Mouse (Mus musculus) Patski (cell line): ENCODE measurements around the gene Gpr3. TPM values are rescaled to one million over a fixed set of nuclear protein-coding genes. Genes with fewer than 3 reads are reported as not detected.

ENCODE experiments used
- ATAC-seq: fragments of 100-300 bp; one replicate; pipeline ENCODE4 v1.8.0; 2021
- CTCF ChIA-PET: fragments of 350-600 bp; sonication (Branson Sonifier 250); formaldehyde crosslinking; loops from one replicate; lab custom pipeline; 2022; ENCODE audit warnings: inconsistent platforms; lab: Charles Lee
- POLR2A ChIA-PET: fragments of 350-600 bp; sonication (Branson Sonifier 250); formaldehyde crosslinking; loops from one replicate; lab custom pipeline; 2022; ENCODE audit warnings: antibody characterized with exemption, inconsistent platforms; lab: Charles Lee
- DNase-seq: peaks from one replicate; pipeline ENCODE4 v3.0.0-alpha.2; 2011; ENCODE audit warnings: low read depth, low spot score
- H3K27me3 ChIP-seq: fragments of 371-371 bp; one replicate; pipeline ENCODE4 v1.5.1; 2021
- CTCF ChIP-seq: fragments of 100-300 bp; IDR thresholded peaks from one replicate; pipeline ENCODE4 v1.5.1; 2021
- in situ Hi-C: fragments of 300-500 bp; cut with MboI; formaldehyde crosslinking; loops from 3 replicates; pipeline ENCODE4 v1.11.1; 2018; ENCODE audit warnings: low pct_unique_long_range_greater_than_20kb, mixed read lengths
- polyA plus RNA-seq: library from polyadenylated mRNA; unstranded; gene quantifications from one replicate; pipeline ENCODE4 v1.2.3, GENCODE M21; 2021

Gene Gpr3
- polyA plus RNA-seq, result 0.63 TPM

- ChIA-PET CTCF (interaction anchor here (0.9 kb wide), 1 partner anchor 11 kb away, joined by 3 read pairs; no protein-coding TSS in a partner anchor), POLR2A (interaction anchor here (0.6 kb wide), 1 partner anchor 333 kb away, joined by 3 read pairs; no protein-coding TSS in a partner anchor)
- no peaks in the 10 kb centered on the region for H3K27me3 ChIP-seq
- in situ Hi-C loops, result loop anchor here (5.0 to 10.0 kb wide), 2 partner anchors 205 to 267 kb away; no protein-coding TSS in a partner anchor
- TF ChIP-seq CTCF, result no peak
- ATAC-seq (no peak), DNase-seq (no peak)
These were observed at the start of gene Gpr3, which contains the start of gene Cd164l2 for GRCm38 (mm10) chr4:133211751-133212561. Gene Gpr3, minus strand, starts transcription at chr4:133212536. Gene Cd164l2, plus strand, starts transcription at chr4:133212131.

GRCm38 (mm10) chr4:133261641-133262374 lies 49.5 kb upstream of the Gpr3 start:
- TF ChIP-seq CTCF, result no peak
- ChIA-PET POLR2A (no interaction called here), CTCF (interaction anchor here (2.7 kb wide), 1 partner anchor 11 kb away, joined by 12 read pairs; no protein-coding TSS in a partner anchor)
- in situ Hi-C loops, result no loop called here
- no peaks in the 10 kb centered on the region for H3K27me3 ChIP-seq
- no peak for DNase-seq
- no peak for ATAC-seq

- POLR2A ChIA-PET, result interaction anchor here (0.6 kb wide), 1 partner anchor 96 kb away, joined by 4 read pairs; no protein-coding TSS in a partner anchor
- in situ Hi-C loops, result no loop called here
- ATAC-seq, result no peak
- no peak for TF ChIP-seq CTCF
- no peaks in the 10 kb centered on the region for H3K27me3 ChIP-seq
- DNase-seq, result no peak
- CTCF ChIA-PET, result no interaction called here
These were observed 45.6 kb upstream of the Gpr3 start for GRCm38 (mm10) chr4:133257798-133258408.

- CTCF ChIA-PET, result interaction anchor here (1.1 to 1.8 kb wide), 2 partner anchors 16 to 40 kb away, joined by 3 read pairs; no protein-coding TSS in a partner anchor
- POLR2A ChIA-PET, result interaction anchor here (0.6 kb wide), 1 partner anchor 96 kb away, joined by 4 read pairs; no protein-coding TSS in a partner anchor
- H3K27me3 ChIP-seq, result no peaks in the 10 kb centered on the region
- no peak for ATAC-seq
- in situ Hi-C loops, result no loop called here
- DNase-seq, result no peak
- no peak for TF ChIP-seq CTCF
These were observed 44.9 kb upstream of the Gpr3 start for GRCm38 (mm10) chr4:133257230-133257629.

- DNase-seq, result no peak
- no peak for TF ChIP-seq CTCF
- ChIA-PET POLR2A (no interaction called here), CTCF (interaction anchor here (1.1 to 1.8 kb wide), 2 partner anchors 15 to 41 kb away, joined by 3 read pairs; no protein-coding TSS in a partner anchor)
- H3K27me3 ChIP-seq, result no peaks in the 10 kb centered on the region
- no peak for ATAC-seq
- in situ Hi-C loops, result no loop called here
These were observed 44.5 kb upstream of the Gpr3 start for GRCm38 (mm10) chr4:133256820-133257219.

GRCm38 (mm10) chr4:133255392-133255791 lies 43.1 kb upstream of the Gpr3 start:
- DNase-seq, result no peak
- ATAC-seq, result no peak
- CTCF ChIA-PET, result interaction anchor here (1.3 kb wide), 1 partner anchor 309 kb away, joined by 3 read pairs; no protein-coding TSS in a partner anchor
- H3K27me3 ChIP-seq, result no peaks in the 10 kb centered on the region
- TF ChIP-seq CTCF, result no peak
- POLR2A ChIA-PET, result interaction anchor here (1.5 kb wide), 1 partner anchor 14 kb away, joined by 3 read pairs; no protein-coding TSS in a partner anchor
- in situ Hi-C loops, result no loop called here

- ChIA-PET CTCF (no interaction called here), POLR2A (no interaction called here)
- TF ChIP-seq CTCF, result no peak
- H3K27me3 ChIP-seq, result no peaks in the 10 kb centered on the region
- ATAC-seq (no peak), DNase-seq (no peak)
- in situ Hi-C loops, result no loop called here
These were observed 41.1 kb upstream of the Gpr3 start for GRCm38 (mm10) chr4:133253412-133253811.

GRCm38 (mm10) chr4:133252089-133252488 lies 39.8 kb upstream of the Gpr3 start:
- ATAC-seq (no peak), DNase-seq (no peak)
- CTCF ChIA-PET, result interaction anchor here (2.3 kb wide), 1 partner anchor 8 kb away, joined by 12 read pairs; no protein-coding TSS in a partner anchor
- TF ChIP-seq CTCF, result no peak
- in situ Hi-C loops, result no loop called here
- POLR2A ChIA-PET, result no interaction called here
- H3K27me3 ChIP-seq, result no peaks in the 10 kb centered on the region

GRCm38 (mm10) chr4:133251214-133251613 lies 38.9 kb upstream of the Gpr3 start:
- POLR2A ChIA-PET, result no interaction called here
- no peak for ATAC-seq
- DNase-seq, result no peak
- CTCF ChIA-PET, result interaction anchor here (1.1 to 2.3 kb wide), 3 partner anchors 9 to 18 kb away, joined by 3 to 12 read pairs (median 6); no protein-coding TSS in a partner anchor
- in situ Hi-C loops, result no loop called here
- TF ChIP-seq CTCF, result no peak
- H3K27me3 ChIP-seq, result no peaks in the 10 kb centered on the region

- ChIA-PET CTCF (interaction anchor here (1.1 to 2.3 kb wide), 3 partner anchors 10 to 17 kb away, joined by 3 to 12 read pairs (median 6); no protein-coding TSS in a partner anchor), POLR2A (no interaction called here)
- ATAC-seq (no peak), DNase-seq (no peak)
- no peaks in the 10 kb centered on the region for H3K27me3 ChIP-seq
- no peak for TF ChIP-seq CTCF
- in situ Hi-C loops, result no loop called here
These were observed 38.3 kb upstream of the Gpr3 start for GRCm38 (mm10) chr4:133250609-133251008.
